Mouse (Mus musculus): Measurements from ENCODE around the gene Htr3b. TPM values are rescaled to one million over a fixed set of nuclear protein-coding genes. Genes with fewer than 3 reads are reported as not detected.
"Not testable (repeated sequence)": the region's sequence is repeated elsewhere in the genome, so short reads cannot be mapped to it uniquely, and the experiment has no call there.

Gene Htr3b
- polyA plus RNA-seq, 1 experiment from 2014 or later, result 0.22 TPM

DNA sequence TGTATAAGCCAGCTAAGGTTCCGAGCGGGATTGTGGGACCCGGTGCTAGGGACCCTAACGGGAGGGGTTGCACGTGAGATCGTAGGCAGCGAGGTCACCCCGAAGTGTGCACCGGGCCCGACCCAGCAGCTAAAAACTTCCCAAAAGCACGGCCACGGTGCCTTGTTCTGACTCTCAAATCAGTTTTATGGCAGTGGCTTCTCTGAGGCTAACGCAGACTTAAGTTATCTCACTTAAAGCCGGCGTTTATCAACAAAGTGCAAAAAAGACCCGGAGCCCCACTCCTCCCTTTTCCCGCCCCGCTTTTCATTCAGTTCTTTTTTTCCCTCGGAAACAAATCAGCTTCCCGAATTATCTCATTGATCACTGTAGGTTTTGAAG lies 20.9 kb upstream of the Htr3b start:
- Histone ChIP-seq H3K27me3 (ENCODE audit: control insufficient read depth, insufficient read depth, low read length) (no peaks in the 10 kb centered on the region), H3K36me3 (ENCODE audit: control insufficient read depth, insufficient read depth, low read length) (peaks cover 12% of the 10 kb centered on the region), H3K4me2 (ENCODE audit: low read length) (peak overlapping the region; percentile 65), H3K4me3 (ENCODE audit: control insufficient read depth in 1 of 2, insufficient read depth in 1 of 2, low read depth in 1 of 2, low read length in 2 of 2) (peak overlapping the region; percentile 66 to 70), H3K27ac (replicated peaks in 1 of 2; ENCODE audit: control insufficient read depth in 1 of 2, insufficient read depth in 1 of 2, low read depth in 2 of 2, low read length in 2 of 2) (peak overlapping the region; percentile 73 to 98), H3K4me1 (ENCODE audit: control insufficient read depth in 2 of 2, insufficient read depth in 2 of 2, low read length in 2 of 2) (peaks cover 14 to 22% of the 10 kb centered on the region in 2 experiments), H3K9ac (ENCODE audit: low read length) (peak overlapping the region; percentile 94), H3K9me3 (ENCODE audit: control insufficient read depth, low read length) (no peaks in the 10 kb centered on the region)
- WGBS, result under 1% methylated on average over 20 of the region's 20 CpGs
- ATAC-seq (ENCODE audit: insufficient number of reproducible peaks, insufficient read depth, low FRiP score, low read depth), result no peak

DNA sequence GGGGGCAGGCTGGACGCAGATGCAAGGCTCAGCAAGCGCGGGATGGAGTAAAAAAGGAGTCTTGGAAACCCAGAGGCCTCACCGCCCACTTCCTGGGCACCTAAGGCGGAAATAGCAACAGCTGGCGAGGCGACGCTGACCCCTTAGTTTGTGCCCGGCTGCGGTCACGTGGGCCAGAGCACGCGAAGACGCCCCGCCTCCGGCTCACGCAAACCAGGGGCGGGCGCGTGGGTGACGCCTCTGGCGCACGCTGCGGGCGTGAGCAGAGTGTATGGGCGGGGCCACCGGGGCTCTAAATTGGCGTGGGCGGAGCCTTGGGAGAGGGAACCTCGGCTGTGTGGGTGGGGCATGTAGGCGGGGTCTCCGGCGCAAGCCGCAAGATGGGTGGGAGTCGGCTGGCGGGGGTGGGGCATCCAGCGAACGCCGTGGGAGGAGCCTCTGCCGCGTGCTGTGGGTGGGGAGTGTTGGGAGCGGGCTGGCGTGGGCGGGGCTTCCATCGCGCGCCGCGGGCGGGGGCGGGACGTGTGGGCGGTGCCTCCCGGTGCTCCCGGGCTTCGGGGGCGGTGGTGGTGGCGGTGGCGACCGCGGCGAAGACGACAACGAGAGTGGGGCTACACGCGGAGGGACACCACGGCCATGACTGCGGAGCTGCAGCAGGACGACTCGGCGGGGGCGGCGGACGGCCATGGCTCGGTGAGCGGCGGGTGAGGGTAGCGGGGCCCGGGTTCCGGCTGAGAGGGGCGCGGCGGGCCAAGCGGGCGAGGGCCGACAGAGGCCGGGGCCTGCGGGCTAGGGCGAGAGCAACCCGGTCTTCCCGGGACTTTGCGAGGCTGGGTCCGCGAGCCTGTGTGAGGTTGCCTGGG lies 20.3 kb upstream of the Htr3b start, which contains the start of gene Usp28:
Gene Usp28 (plus strand): TSS at position 531 of the 863 bp plus-strand sequence.
- H3K4me2 ChIP-seq (ENCODE audit: low read length), result peak within 1 kb of the TSS; percentile 73
- H3K27ac ChIP-seq (replicated peaks in 1 of 2; ENCODE audit: control insufficient read depth in 1 of 2, insufficient read depth in 1 of 2, low read depth in 2 of 2, low read length in 2 of 2), result peak within 1 kb of the TSS; percentile 97 to 98
- H3K36me3 ChIP-seq (ENCODE audit: control insufficient read depth, insufficient read depth, low read length), result peaks cover 8% of the 10 kb centered on the region
- peak; percentile 91 for ATAC-seq (ENCODE audit: insufficient number of reproducible peaks, insufficient read depth, low FRiP score, low read depth)
- H3K4me3 ChIP-seq (ENCODE audit: control insufficient read depth in 1 of 2, insufficient read depth in 1 of 2, low read depth in 1 of 2, low read length in 2 of 2), result peak within 1 kb of the TSS; percentile 67 to 70
- no peaks in the 10 kb centered on the region for H3K9me3 ChIP-seq (ENCODE audit: control insufficient read depth, low read length)
- peak within 1 kb of the TSS; percentile 94 for H3K9ac ChIP-seq (ENCODE audit: low read length)
- WGBS, result under 1% methylated on average over 82 of the region's 94 CpGs
- H3K27me3 ChIP-seq (ENCODE audit: control insufficient read depth, insufficient read depth, low read length), result no peaks in the 10 kb centered on the region
- H3K4me1 ChIP-seq (ENCODE audit: control insufficient read depth in 2 of 2, insufficient read depth in 2 of 2, low read length in 2 of 2), result peaks cover 12 to 25% of the 10 kb centered on the region in 2 experiments

DNA sequence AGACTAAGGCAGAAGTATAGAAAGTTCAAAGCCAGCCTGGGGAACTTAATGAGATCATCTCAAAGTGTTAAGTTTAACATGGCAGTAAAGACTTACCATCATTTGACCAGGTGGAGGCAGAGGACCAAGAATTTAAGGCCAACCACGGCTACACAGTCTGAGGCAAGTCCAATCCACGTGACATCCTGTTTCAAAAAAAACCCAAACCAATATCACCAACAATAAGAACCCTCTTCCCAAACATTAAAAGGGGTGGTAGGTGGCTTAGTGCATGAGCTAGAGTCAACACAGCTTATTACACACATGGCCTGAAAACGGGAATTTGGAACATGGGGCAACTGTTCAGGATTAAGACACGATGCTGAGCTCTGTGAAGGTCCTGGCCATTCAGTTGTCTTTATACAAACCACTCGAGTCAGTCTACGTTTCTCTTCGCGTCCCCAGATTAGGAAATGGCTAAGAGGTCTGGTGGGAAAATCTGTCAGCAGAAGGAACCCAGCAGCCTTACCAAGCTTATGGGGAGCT lies 19.6 kb upstream of the Htr3b start:
- Histone ChIP-seq H3K27me3 (ENCODE audit: control insufficient read depth, insufficient read depth, low read length) (no peaks in the 10 kb centered on the region), H3K27ac (replicated peaks in 1 of 2; ENCODE audit: control insufficient read depth in 1 of 2, insufficient read depth in 1 of 2, low read depth in 2 of 2, low read length in 2 of 2) (peak overlapping the region; percentile 89 to 97), H3K4me2 (ENCODE audit: low read length) (peak overlapping the region; percentile 73), H3K9me3 (ENCODE audit: control insufficient read depth, low read length) (no peaks in the 10 kb centered on the region), H3K36me3 (ENCODE audit: control insufficient read depth, insufficient read depth, low read length) (peaks cover 1% of the 10 kb centered on the region), H3K9ac (ENCODE audit: low read length) (peak overlapping the region; percentile 72), H3K4me3 (ENCODE audit: control insufficient read depth in 1 of 2, insufficient read depth in 1 of 2, low read depth in 1 of 2, low read length in 2 of 2) (peak overlapping the region; percentile 67 to 70), H3K4me1 (ENCODE audit: control insufficient read depth in 2 of 2, insufficient read depth in 2 of 2, low read length in 2 of 2) (peaks cover 12 to 25% of the 10 kb centered on the region in 2 experiments)
- WGBS, result 20% methylated on average over 8 of the region's 8 CpGs
- no peak for ATAC-seq (ENCODE audit: insufficient number of reproducible peaks, insufficient read depth, low FRiP score, low read depth)

DNA sequence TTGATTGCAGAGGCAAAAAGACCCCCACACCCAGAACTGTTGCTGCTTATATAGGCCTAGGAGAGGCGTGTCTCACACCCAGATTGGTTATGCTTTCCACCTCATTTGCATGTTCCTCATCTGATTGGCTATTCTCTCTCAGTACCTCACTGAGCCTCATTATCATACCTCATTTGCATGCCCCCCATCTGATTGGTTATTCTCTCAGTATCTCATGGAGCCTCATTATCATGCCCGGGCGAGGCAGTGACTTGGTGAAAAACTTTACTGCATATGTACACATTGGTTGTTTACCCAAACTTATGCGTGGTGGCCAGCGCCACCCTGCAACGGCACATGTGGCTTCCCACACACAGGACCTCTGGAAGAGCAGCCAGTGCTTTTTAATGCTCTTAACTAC lies 19.0 kb upstream of the Htr3b start:
- ATAC-seq (ENCODE audit: insufficient number of reproducible peaks, insufficient read depth, low FRiP score, low read depth); H3K9ac ChIP-seq (ENCODE audit: low read length); H3K36me3 ChIP-seq (ENCODE audit: control insufficient read depth, insufficient read depth, low read length); H3K27me3 ChIP-seq (ENCODE audit: control insufficient read depth, insufficient read depth, low read length); H3K9me3 ChIP-seq (ENCODE audit: control insufficient read depth, low read length); H3K4me3 ChIP-seq (ENCODE audit: control insufficient read depth in 1 of 2, insufficient read depth in 1 of 2, low read depth in 1 of 2, low read length in 2 of 2); H3K27ac ChIP-seq (replicated peaks in 1 of 2; ENCODE audit: control insufficient read depth in 1 of 2, insufficient read depth in 1 of 2, low read depth in 2 of 2, low read length in 2 of 2): not testable (repeated sequence)
- H3K4me1 ChIP-seq (ENCODE audit: control insufficient read depth in 2 of 2, insufficient read depth in 2 of 2, low read length in 2 of 2), result peaks cover 11 to 23% of the 10 kb centered on the region in 2 experiments
- peak overlapping the region; percentile 73; the same call in 1 of the 2 replicates for H3K4me2 ChIP-seq (ENCODE audit: low read length)
- 96% methylated on average over 6 of the region's 6 CpGs for WGBS

DNA sequence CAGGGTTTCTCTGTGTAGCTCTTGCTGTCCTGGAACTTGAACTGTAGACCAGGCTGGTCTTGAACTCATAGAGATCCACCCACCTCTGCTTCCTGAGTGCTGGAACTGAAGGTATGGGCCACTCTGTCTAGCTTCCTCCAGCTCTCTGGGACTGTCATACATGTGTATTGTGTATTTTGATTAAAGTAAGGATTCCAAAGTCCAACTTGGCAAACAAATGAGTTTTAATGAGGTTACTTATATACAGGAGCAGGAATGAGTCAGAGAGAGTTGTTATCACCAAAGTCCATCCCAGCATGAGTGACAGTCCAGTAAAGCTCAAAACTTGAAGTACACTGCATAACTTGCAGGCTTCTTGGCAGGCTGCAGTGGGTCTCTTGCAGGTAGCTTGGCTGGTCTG lies 17.0 kb upstream of the Htr3b start:
- Histone ChIP-seq H3K9me3 (ENCODE audit: control insufficient read depth, low read length) (no peaks in the 10 kb centered on the region), H3K9ac (ENCODE audit: low read length) (no peak overlapping the region), H3K27ac (replicated peaks in 1 of 2; ENCODE audit: control insufficient read depth in 1 of 2, insufficient read depth in 1 of 2, low read depth in 2 of 2, low read length in 2 of 2) (no peak overlapping the region), H3K4me1 (ENCODE audit: control insufficient read depth in 2 of 2, insufficient read depth in 2 of 2, low read length in 2 of 2) (peaks cover 2 to 14% of the 10 kb centered on the region in 2 experiments), H3K36me3 (ENCODE audit: control insufficient read depth, insufficient read depth, low read length) (no peaks in the 10 kb centered on the region), H3K27me3 (ENCODE audit: control insufficient read depth, insufficient read depth, low read length) (no peaks in the 10 kb centered on the region), H3K4me2 (ENCODE audit: low read length) (no peak overlapping the region), H3K4me3 (ENCODE audit: control insufficient read depth in 1 of 2, insufficient read depth in 1 of 2, low read depth in 1 of 2, low read length in 2 of 2) (no peak overlapping the region)
- ATAC-seq (ENCODE audit: insufficient number of reproducible peaks, insufficient read depth, low FRiP score, low read depth), result no peak

DNA sequence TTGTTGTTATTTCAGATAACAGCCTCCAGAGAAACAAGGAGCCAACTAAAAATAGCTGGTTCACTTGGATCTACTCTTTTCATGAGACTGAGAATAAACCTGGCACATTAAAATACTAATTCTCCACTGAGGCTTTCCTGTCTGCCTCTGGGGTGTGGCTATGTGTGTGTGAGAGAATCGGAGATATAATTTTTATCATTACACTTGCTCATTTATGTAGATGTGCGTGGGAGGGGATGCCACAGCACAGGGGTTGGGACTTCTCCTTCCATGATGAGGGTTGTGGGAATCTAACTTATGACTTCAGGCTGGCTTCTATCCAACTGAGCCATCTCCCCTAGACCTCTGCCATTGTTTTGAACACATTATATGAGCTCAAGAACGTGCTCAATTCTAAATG lies 16.0 kb upstream of the Htr3b start:
- Histone ChIP-seq H3K4me3 (ENCODE audit: control insufficient read depth in 1 of 2, insufficient read depth in 1 of 2, low read depth in 1 of 2, low read length in 2 of 2) (no peak overlapping the region), H3K4me2 (ENCODE audit: low read length) (no peak overlapping the region; the same call in 1 of the 2 replicates), H3K9ac (ENCODE audit: low read length) (peak overlapping the region; percentile 18; the same call in 1 of the 2 replicates), H3K9me3 (ENCODE audit: control insufficient read depth, low read length) (no peaks in the 10 kb centered on the region), H3K27me3 (ENCODE audit: control insufficient read depth, insufficient read depth, low read length) (no peaks in the 10 kb centered on the region), H3K27ac (replicated peaks in 1 of 2; ENCODE audit: control insufficient read depth in 1 of 2, insufficient read depth in 1 of 2, low read depth in 2 of 2, low read length in 2 of 2) (peak overlapping the region; percentile 74 to 86), H3K36me3 (ENCODE audit: control insufficient read depth, insufficient read depth, low read length) (no peaks in the 10 kb centered on the region), H3K4me1 (ENCODE audit: control insufficient read depth in 2 of 2, insufficient read depth in 2 of 2, low read length in 2 of 2) (peaks cover 2 to 14% of the 10 kb centered on the region in 2 experiments)
- 22% methylated on average over 3 of the region's 3 CpGs for WGBS
- no peak for ATAC-seq (ENCODE audit: insufficient number of reproducible peaks, insufficient read depth, low FRiP score, low read depth)

DNA sequence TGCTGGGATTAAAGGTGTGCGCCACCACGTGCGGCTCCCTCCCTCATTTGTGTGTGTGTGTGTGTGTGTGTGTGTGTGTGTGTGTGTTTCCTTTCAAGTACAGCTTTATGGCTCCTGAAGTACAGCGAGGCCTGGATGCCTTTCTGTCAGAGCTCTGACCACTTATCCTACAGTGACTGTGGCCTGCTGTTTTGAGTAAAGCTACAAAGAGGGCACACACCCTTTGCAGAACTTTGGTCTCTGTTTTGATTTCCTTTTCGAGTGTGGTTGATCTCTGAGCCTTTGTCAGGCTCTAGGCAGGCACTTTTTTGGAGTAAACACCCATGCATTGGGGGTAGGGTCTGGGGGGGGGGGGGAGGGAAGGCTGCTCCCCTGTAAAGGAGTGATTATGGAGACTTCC lies 15.6 kb upstream of the Htr3b start:
- peak overlapping the region; percentile 83 to 86 for H3K27ac ChIP-seq (replicated peaks in 1 of 2; ENCODE audit: control insufficient read depth in 1 of 2, insufficient read depth in 1 of 2, low read depth in 2 of 2, low read length in 2 of 2)

More for the DNA sequence above, 15.6 kb upstream of the Htr3b start:
- WGBS, result 32% methylated on average over 5 of the region's 5 CpGs
- Histone ChIP-seq H3K36me3 (ENCODE audit: control insufficient read depth, insufficient read depth, low read length) (no peaks in the 10 kb centered on the region), H3K4me1 (ENCODE audit: control insufficient read depth in 2 of 2, insufficient read depth in 2 of 2, low read length in 2 of 2) (peaks cover 2 to 14% of the 10 kb centered on the region in 2 experiments), H3K27me3 (ENCODE audit: control insufficient read depth, insufficient read depth, low read length) (no peaks in the 10 kb centered on the region), H3K9me3 (ENCODE audit: control insufficient read depth, low read length) (no peaks in the 10 kb centered on the region), H3K4me2 (ENCODE audit: low read length) (no peak overlapping the region), H3K9ac (ENCODE audit: low read length) (peak overlapping the region; percentile 18; the same call in 1 of the 2 replicates), H3K4me3 (ENCODE audit: control insufficient read depth in 1 of 2, insufficient read depth in 1 of 2, low read depth in 1 of 2, low read length in 2 of 2) (no peak overlapping the region)
- ATAC-seq (ENCODE audit: insufficient number of reproducible peaks, insufficient read depth, low FRiP score, low read depth), result no peak

Measured in heart, embryonic 14.5 days (tissue).